Mouse (Mus musculus) liver, adult (tissue): ENCODE measurements around the gene Rtel1.
A peak's percentile ranks its signal among the peaks of the same experiment; 100 is the strongest.
"Not testable (repeated sequence)": the region's sequence is repeated elsewhere in the genome, so short reads cannot be mapped to it uniquely, and the experiment has no call there.

Experiments used
- GATA4 ChIP-seq: IDR thresholded peaks from 2 replicates; pipeline ENCODE4 v1.6.1; 2014; ENCODE audit warnings: mild to moderate bottlenecking, low read length; ENCODE audit not compliant: insufficient replicate concordance

The Rtel1 gene

DNA sequence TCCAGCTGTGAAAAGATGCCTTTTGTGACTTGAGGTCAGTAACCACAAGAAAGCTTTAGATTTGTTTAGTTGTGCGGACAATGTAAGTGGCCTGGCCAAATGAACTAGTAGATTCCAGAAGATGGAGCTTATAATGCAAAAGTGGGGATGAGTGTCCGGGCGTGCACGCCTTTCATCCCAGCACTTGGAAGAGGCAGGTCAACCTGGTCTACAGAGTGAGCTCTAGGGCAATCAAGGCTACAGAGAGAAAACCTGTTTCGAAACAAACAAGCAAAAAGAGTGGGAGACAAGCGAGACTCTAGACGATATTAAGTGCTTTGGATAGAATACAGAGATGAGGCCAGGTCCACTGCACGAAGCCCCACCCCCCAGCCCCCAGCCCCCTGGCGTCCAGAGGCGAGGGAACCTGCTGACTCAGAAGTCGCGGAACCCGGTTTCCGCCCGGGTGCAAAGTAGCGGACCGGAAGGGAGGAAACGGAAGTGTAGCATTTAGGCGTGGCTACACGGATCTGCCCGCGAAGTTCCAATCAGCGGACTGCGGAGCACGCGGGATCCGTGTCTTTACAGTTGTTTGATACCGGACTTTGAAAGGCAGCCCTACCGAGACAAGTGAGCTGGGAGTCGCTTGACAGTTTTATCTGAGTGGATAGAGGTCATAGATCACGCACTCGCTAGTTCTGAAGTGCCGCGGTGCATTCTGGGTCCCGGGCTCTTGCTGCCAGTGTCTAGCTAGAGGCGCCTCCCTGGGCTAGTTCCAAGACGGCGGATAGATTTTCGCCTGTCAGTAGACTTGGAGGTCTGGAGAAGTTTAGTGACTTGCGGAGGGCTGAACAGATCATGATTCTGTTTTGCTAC is at the start of gene Rtel1:
Gene Rtel1 (plus strand): TSS at position 492 of the 855 bp plus-strand sequence.
- TF ChIP-seq GATA4: no peak

DNA sequence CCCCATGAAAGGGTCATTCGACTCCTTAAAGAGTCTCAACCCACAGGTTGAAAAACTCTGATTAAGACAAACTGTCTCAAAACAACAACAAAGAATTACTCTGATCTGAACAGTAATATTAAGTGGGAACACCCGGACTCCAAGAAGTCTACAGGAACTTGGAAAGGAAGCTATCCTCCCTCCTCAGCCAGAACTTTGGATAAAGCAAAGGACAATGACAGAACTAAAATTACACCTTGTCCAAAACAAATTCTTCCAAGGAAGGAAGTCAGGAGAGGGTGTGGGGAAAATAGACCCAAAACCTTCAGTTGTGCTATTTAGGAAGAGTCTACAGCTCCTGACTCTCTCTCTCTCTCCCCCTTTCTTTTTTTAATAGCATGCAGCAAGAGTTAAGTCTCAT is 47.4 kb upstream of the Rtel1 start:
- TF ChIP-seq GATA4: no peak

DNA sequence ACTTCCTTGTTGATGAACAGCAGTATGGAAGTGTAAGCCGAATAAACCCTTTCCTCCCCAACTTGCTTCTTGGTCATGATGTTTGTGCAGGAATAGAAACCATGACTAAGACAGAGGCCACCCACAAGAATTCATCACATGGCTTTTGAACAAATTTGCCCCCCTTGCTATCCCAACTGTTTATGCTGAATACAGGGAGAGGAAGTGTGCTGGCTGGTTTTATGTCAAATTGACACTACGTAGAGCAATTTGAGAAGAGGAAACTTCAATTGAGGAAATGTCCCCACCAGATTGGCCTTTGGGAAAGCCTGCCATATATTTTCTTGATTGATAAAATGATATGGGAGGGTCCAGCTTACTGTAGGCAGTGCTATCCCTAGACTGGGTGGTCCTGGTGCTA is 45.7 kb upstream of the Rtel1 start:
- TF ChIP-seq GATA4: no peak

DNA sequence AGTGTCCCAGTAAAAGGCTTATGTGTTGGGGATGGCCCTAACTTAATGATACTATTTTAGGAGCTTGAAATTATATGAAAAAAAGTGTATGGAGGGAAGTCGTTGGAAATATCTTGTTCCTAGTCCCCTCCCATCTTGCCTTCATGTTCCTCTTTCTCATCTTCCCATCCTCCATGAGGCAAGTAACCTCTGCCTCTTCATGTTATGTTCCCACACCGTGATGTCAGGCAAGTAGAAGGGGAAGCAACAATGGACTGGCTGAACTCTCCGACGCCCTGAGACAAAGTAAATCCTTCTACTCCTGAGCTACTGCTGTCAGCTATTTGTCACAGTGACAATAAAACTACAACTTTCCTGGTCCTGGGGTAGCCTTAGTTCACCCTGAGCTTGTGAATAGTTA is 44.9 kb upstream of the Rtel1 start:
- TF ChIP-seq GATA4: no peak

DNA sequence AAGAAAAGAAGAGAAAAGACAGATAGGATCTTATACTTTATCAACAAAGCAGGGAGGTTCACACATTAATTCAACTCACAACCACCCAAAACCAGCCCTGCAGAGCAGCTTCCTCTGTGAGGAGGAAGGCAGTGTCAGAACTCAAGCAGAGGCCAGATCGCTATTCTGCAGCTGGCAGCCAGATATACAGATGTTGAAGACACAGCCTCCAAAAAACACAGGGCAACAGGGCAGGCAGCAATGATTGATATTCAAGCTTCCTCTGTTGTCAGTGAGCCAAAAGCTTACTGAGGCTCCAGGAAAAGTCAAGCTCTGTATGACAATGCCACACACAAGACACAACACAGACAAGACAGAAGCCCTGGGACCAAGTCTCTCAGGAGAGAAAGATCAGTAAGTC is 42.8 kb upstream of the Rtel1 start:
- TF ChIP-seq GATA4: peak; percentile 54; the same call in 1 of the 2 replicates

DNA sequence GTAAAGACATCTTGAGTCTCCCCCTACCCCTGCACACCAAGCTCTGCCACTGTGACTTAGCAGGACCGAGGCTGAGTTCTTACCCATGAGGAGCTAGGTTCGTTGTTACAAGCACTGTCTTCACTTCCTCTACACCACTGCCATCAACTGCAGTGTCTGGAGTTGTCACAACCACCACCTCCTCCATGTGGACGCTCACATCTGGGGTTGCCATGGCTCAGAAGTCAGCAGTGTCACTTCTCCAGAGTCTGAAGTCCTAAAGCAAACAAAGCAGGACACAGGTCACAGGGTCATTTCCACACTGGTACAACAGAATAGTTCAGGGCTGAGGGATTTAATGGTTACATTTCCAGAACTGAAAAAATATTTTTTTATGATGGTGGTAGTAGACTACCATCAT is 41.7 kb upstream of the Rtel1 start:
- no peak for TF ChIP-seq GATA4

DNA sequence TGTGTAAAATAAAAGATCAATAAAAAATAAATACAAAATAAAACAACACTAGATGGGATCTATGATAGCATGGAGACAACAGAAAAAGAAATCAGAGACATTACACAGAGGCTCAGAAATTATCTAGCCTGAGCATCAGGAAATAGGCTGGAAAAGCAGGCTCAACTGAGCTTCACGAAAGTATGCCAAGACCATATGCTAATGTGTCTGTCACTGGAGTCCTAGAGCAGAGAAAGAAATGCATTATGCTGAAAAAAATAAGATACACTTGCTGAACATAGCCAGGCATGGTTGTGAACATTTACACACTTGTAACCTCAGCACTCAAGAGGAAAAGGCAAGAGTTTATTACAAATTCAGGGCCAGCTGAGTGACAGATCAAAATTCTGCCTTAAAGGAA is 39.6 kb upstream of the Rtel1 start:
- no peak for TF ChIP-seq GATA4

DNA sequence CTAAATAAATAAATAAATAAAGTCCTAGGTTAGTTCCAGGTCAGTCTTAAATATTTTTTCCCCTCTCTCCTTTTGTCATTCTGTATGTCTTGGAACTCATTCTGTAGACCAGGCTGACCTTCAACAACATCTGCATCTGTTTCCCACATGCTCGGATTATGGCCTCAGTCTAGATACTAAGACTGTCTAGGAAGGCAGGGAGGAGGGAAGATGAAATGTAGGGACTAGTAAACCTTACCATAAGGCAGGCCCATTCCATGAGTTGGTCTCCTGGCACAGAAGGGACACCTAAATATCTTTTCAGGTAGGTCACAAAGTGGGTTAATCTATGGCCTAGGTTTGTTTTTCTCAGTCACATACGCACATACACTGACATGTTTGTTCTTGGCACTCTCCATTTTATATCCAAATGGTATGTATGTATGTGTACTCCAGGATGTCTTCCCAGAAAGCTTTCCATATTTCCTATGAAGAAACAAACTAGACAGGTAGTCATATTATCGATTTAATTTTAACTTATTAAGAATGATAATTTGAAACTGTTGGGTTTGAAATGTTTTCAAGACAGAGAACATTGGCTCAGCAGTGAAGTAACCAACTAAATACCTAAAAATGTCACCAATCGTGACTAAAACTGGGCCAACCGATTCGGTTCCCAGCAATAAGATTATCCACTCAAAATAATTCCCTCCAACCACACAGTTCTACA is 32.8 kb upstream of the Rtel1 start:
- no peak for TF ChIP-seq GATA4

DNA sequence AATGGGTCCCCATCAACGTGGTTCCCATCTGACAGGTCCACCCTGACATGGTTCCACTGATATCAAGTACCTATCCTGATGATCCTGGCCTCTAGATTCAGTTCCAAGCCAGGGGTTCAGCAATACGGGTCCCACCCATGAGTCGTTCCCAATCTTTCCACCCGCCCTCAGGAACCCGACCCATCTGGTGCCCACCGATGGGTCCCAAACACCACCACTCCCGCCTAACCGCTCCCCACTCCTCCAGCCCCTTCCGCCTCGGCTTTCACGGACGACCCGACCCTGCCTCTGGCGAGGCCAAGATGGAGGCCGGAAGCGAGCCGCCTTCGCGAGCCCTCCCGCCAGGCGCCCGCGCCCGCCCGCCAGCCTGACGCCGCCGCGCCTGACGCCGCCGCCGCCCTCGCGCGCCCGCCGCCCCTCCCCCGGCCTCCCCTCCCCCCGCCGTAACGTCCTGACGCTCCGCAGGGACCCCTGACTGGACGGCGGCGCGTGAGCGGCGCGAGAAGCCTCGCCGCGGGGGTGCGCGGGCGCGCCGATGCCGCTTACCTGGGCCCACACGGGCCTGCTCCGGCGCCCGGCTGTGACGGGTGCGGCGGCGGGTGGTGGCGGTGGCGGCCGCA is 32.1 kb upstream of the Rtel1 start:
- TF ChIP-seq GATA4: no peak

DNA sequence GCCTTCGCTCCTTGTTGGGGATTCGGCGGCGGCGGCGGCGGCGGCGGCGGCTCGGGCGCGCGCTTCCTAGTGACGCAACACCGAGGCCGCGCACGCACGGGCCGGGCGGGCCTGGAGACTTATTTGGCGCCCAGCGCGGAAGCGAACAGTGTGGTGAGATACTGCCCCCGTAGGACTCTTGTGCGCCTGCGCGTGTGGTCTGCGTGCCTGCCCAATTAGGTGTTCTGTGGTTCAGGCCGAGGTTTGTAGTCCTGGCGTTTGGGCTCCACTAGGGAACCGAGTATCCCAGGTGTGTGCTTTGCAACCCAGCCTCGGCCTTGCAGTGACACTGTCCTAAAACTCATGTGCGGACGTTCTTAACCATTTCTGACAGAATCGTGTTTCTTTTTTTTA is 31.6 kb upstream of the Rtel1 start, which contains the start of gene Gmeb2:
Gene Gmeb2 (minus strand): TSS at position 78 of the 393 bp plus-strand sequence.
- not testable (repeated sequence) for TF ChIP-seq GATA4

DNA sequence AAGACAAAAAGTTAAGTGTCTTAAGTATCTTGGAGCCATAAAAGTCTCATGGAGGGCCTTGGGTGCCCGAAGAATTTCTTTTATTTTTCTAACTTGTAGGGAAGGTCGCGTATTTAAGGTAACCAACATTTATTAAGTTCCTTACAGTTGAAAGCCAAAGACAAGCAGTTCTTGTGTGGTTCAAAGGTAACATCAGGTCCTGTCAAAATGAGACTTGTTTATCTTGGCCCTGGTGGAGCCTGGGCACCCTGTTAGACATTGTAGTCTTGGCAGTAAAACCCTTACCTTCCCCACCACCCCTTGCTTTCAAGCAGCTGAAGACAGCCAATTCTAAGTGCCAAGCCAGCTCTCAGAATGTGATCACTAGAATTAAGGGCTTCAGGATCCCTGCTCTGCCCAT is 30.8 kb upstream of the Rtel1 start:
- TF ChIP-seq GATA4: no peak

DNA sequence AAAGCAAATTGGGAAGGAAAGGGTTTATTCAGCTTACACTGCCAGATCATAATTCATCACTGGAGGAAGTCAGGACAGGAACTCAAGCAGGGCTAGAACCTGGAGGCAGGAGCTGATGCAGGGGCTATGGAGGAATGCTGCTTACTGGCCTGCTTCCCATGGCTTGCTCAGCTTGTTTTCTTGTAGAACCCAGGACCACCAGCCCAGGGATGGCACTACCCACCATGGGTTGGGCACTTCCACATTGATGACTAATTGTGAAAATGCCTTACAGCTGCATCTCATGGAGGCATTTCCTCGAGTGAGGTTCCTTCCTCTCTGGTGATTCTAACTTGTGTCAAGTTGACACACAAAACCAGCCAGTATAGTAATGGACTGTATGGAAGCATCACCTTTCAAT is 28.6 kb upstream of the Rtel1 start:
- TF ChIP-seq GATA4: no peak

DNA sequence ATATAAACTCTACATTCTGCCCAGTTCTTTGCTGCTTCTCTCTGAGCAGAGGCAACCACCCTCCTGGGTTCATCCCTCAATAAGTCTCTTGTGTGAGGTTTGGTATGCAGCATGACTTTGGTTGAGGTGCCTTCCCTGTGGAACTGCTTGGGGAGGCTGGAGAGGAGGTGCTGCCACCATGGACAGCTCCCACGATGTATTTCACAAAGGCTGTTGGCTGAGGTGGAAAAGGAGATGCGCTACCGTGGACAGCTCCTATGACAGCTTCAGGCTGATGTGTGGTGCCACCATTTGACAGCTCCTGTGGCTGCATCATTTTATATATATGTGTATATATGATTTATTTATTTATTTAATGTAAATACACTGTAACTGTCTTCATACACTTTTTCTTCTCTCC is 17.5 kb upstream of the Rtel1 start:
- no peak for TF ChIP-seq GATA4

DNA sequence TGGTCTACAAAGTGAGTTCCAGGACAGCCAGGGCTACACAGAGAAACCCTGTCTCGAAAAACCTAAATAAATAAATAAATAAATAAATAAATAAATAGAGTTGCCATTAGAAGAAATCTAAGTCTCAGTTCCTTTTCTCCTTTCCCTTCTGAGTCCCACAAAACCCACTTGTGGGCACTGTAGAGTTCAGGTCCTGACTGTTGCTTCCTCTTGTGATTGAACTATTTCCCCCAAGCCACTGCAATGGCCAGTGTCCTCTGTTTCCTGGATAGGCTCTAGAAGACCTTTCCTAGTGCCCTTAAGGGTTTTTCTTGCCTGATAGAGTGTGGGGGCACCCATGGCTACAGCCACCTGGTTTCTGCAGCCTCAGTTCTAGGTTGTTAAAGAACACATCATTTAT is 14.6 kb upstream of the Rtel1 start:
- no peak for TF ChIP-seq GATA4

DNA sequence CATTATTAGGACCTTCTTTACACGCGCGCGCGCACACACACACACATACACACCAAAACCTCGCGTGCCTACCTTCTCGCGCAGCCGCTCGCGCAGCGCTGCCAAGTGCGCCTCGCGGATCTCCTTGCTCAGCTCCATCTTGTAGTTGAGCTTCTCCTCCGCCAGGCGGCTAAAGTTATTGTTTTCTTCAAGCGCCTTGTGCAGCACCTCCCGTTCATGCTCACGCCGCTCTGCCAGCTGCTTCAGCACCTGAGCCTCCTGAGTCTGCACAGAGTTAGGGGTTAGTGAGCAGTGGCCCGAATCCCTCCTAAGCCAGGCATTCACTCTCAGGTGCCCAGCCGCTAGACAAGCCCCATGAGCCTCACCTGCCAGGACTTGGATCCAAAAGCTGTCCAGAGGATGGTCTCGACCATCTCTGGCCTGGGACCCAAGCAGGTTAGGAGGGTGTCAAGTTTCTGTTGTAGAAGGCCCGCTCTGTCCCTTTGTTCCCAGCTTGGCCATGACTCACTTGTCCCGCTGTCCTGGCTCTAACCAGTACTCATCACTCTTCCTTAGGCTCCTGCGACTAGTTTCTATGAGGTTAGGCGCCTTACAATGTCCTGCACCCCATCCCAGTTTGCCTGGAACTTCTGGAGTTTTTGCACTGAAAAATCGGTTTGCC is 12.3 kb upstream of the Rtel1 start:
- TF ChIP-seq GATA4: no peak
